Mouse (Mus musculus) intestine, embryonic 16.5 days (tissue): ENCODE measurements around the gene Atp5mpl. TPM values are rescaled to one million over a fixed set of nuclear protein-coding genes. Genes with fewer than 3 reads are reported as not detected.

ENCODE experiments used
- ATAC-seq: fragments of 200-750 bp; cut with Nextera tagmentation; 2 replicates; pipeline ENCODE4 v1.8.0; 2017; ENCODE audit warnings: moderate TSS enrichment, moderate library complexity
- H3K27ac ChIP-seq: fragments of 300-500 bp; sonication (generic); 2 replicates; pipeline ENCODE4 v1.5.1; 2014; ENCODE audit warnings: mild to moderate bottlenecking, low read length
- H3K27me3 ChIP-seq: fragments of 300-500 bp; sonication (generic); replicated peaks from 2 replicates; pipeline ENCODE4 v1.6.1; 2014; ENCODE audit warnings: low read length, control low read depth, mixed read lengths; ENCODE audit not compliant: control insufficient read depth, insufficient read depth
- H3K36me3 ChIP-seq: fragments of 300-500 bp; sonication (generic); 2 replicates; pipeline ENCODE4 v1.6.1; 2014; ENCODE audit warnings: low read length, control low read depth; ENCODE audit not compliant: control insufficient read depth, insufficient read depth
- H3K4me1 ChIP-seq: fragments of 300-500 bp; sonication (generic); 2 replicates; pipeline ENCODE4 v1.6.1; 2014; ENCODE audit warnings: low read length, control low read depth, mixed read lengths; ENCODE audit not compliant: control insufficient read depth, insufficient read depth
- H3K4me2 ChIP-seq: fragments of 300-500 bp; sonication (generic); 2 replicates; pipeline ENCODE4 v1.6.1; 2014; ENCODE audit warnings: low read depth, low read length, control low read depth
- H3K4me3 ChIP-seq: fragments of 300-500 bp; sonication (generic); 2 replicates; pipeline ENCODE4 v1.5.1; 2014; ENCODE audit warnings: mild to moderate bottlenecking, low read length
- H3K9ac ChIP-seq: fragments of 300-500 bp; sonication (generic); 2 replicates; pipeline ENCODE4 v1.6.1; 2014; ENCODE audit warnings: low read depth, low read length
- H3K9me3 ChIP-seq: fragments of 300-500 bp; sonication (generic); 2 replicates; pipeline ENCODE4 v1.6.1; 2016; ENCODE audit warnings: low read length, control low read depth; ENCODE audit not compliant: control insufficient read depth
- WGBS: fragments of 180-500 bp; shearing (Covaris S2); extraction: QIAGEN DNeasy Blood & Tissue Kit; methylation state at CpG from one replicate; pipeline ENCODE4 v1.1.7; 2014; 5-methylcytosine and 5-hydroxymethylcytosine counted together
- polyA plus RNA-seq: library from polyadenylated mRNA; unstranded; fragments of >200 nt; fragmentation: Nextera tagmentation; extraction: Ambion mirVana; gene quantifications from 2 replicates; pipeline ENCODE4 v1.2.1, GENCODE M21; 2015

Atp5mpl gene
- polyA plus RNA-seq, 1 experiment from 2014 or later: 900 TPM

- Histone ChIP-seq H3K9ac (peak overlapping the region; percentile 50; the same call in 1 of the 2 replicates), H3K27ac (peak overlapping the region; percentile 78), H3K9me3 (no peaks in the 10 kb centered on the region), H3K4me1 (peaks cover 36% of the 10 kb centered on the region), H3K27me3 (no peaks in the 10 kb centered on the region), H3K4me3 (peak overlapping the region; percentile 16), H3K4me2 (peak overlapping the region; percentile 38), H3K36me3 (no peaks in the 10 kb centered on the region)
- no peak; the same call in 1 of the 2 replicates for ATAC-seq
- 59% methylated on average over 10 of the region's 10 CpGs for WGBS
These were observed 23.2 kb downstream of the Atp5mpl start for GRCm38 (mm10) chr12:111943421-111944064.

GRCm38 (mm10) chr12:111938623-111939177 lies 28.1 kb downstream of the Atp5mpl start:
- H3K9ac ChIP-seq: no peak overlapping the region
- H3K27ac ChIP-seq: peak overlapping the region; percentile 94
- H3K4me1 ChIP-seq: peaks cover 45% of the 10 kb centered on the region
- H3K36me3 ChIP-seq: no peaks in the 10 kb centered on the region
- H3K4me2 ChIP-seq: no peak overlapping the region
- no peak overlapping the region for H3K4me3 ChIP-seq
- peak; percentile 6 for ATAC-seq
- WGBS: 35% methylated on average over 1 of the region's 1 CpGs
- no peaks in the 10 kb centered on the region for H3K9me3 ChIP-seq
- no peaks in the 10 kb centered on the region for H3K27me3 ChIP-seq

GRCm38 (mm10) chr12:111936706-111937550 lies 29.8 kb downstream of the Atp5mpl start:
- H3K27me3 ChIP-seq: no peaks in the 10 kb centered on the region
- H3K9ac ChIP-seq: peak overlapping the region; percentile 64
- 22% methylated on average over 24 of the region's 24 CpGs for WGBS
- peak overlapping the region; percentile 94 for H3K27ac ChIP-seq
- H3K4me2 ChIP-seq: peak overlapping the region; percentile 50
- peak overlapping the region; percentile 24 for H3K4me3 ChIP-seq
- H3K36me3 ChIP-seq: no peaks in the 10 kb centered on the region
- ATAC-seq: peak; percentile 90
- no peaks in the 10 kb centered on the region for H3K9me3 ChIP-seq
- peaks cover 52% of the 10 kb centered on the region for H3K4me1 ChIP-seq

GRCm38 (mm10) chr12:111933971-111934370 lies 32.8 kb downstream of the Atp5mpl start:
- peak overlapping the region; percentile 33; the same call in 1 of the 2 replicates for H3K4me2 ChIP-seq
- no peaks in the 10 kb centered on the region for H3K36me3 ChIP-seq
- H3K4me1 ChIP-seq: peaks cover 51% of the 10 kb centered on the region
- H3K27ac ChIP-seq: peak overlapping the region; percentile 63
- H3K9ac ChIP-seq: peak overlapping the region; percentile 32; the same call in 1 of the 2 replicates
- H3K27me3 ChIP-seq: no peaks in the 10 kb centered on the region
- H3K4me3 ChIP-seq: no peak overlapping the region
- H3K9me3 ChIP-seq: no peaks in the 10 kb centered on the region
- 55% methylated on average over 2 of the region's 2 CpGs for WGBS
- no peak for ATAC-seq

GRCm38 (mm10) chr12:111933032-111933704 lies 33.6 kb downstream of the Atp5mpl start:
- 53% methylated on average over 11 of the region's 11 CpGs for WGBS
- Histone ChIP-seq H3K4me1 (peaks cover 43% of the 10 kb centered on the region), H3K9ac (peak overlapping the region; percentile 32; the same call in 1 of the 2 replicates), H3K4me2 (peak overlapping the region; percentile 33; the same call in 1 of the 2 replicates), H3K4me3 (peak overlapping the region; percentile 12; the same call in 1 of the 2 replicates), H3K9me3 (no peaks in the 10 kb centered on the region), H3K27ac (peak overlapping the region; percentile 78), H3K27me3 (no peaks in the 10 kb centered on the region), H3K36me3 (no peaks in the 10 kb centered on the region)
- ATAC-seq: peak; percentile 31

- Histone ChIP-seq H3K9ac (no peak overlapping the region), H3K9me3 (no peaks in the 10 kb centered on the region), H3K27me3 (no peaks in the 10 kb centered on the region), H3K27ac (peak overlapping the region; percentile 78), H3K4me1 (peaks cover 36% of the 10 kb centered on the region), H3K36me3 (no peaks in the 10 kb centered on the region), H3K4me3 (no peak overlapping the region), H3K4me2 (no peak overlapping the region)
- ATAC-seq: no peak
- 55% methylated on average over 3 of the region's 3 CpGs for WGBS
These were observed 34.3 kb downstream of the Atp5mpl start for GRCm38 (mm10) chr12:111932513-111932912.

GRCm38 (mm10) chr12:111931411-111932025 lies 35.3 kb downstream of the Atp5mpl start:
- no peak overlapping the region for H3K27ac ChIP-seq
- no peak overlapping the region for H3K4me3 ChIP-seq
- no peak overlapping the region for H3K4me2 ChIP-seq
- no peaks in the 10 kb centered on the region for H3K27me3 ChIP-seq
- no peak overlapping the region for H3K9ac ChIP-seq
- WGBS: 91% methylated on average over 9 of the region's 9 CpGs
- H3K36me3 ChIP-seq: no peaks in the 10 kb centered on the region
- ATAC-seq: no peak
- H3K9me3 ChIP-seq: no peaks in the 10 kb centered on the region
- H3K4me1 ChIP-seq: peaks cover 27% of the 10 kb centered on the region

GRCm38 (mm10) chr12:111928411-111928966 lies 38.3 kb downstream of the Atp5mpl start:
- no peaks in the 10 kb centered on the region for H3K27me3 ChIP-seq
- no peak for ATAC-seq
- no peaks in the 10 kb centered on the region for H3K36me3 ChIP-seq
- H3K4me2 ChIP-seq: no peak overlapping the region
- H3K9me3 ChIP-seq: no peaks in the 10 kb centered on the region
- H3K4me3 ChIP-seq: no peak overlapping the region
- no peak overlapping the region for H3K9ac ChIP-seq
- WGBS: 75% methylated on average over 18 of the region's 18 CpGs
- peaks cover 15% of the 10 kb centered on the region for H3K4me1 ChIP-seq
- H3K27ac ChIP-seq: no peak overlapping the region
